Mouse (Mus musculus): ENCODE results near the gene Bmpr2.
A peak's percentile ranks its signal among the peaks of the same experiment; 100 is the strongest.

Bmpr2 gene

GRCm38 (mm10) chr1:59901082-59901876, 138.1 kb downstream of the Bmpr2 start:
- no peak for DNase-seq

GRCm38 (mm10) chr1:59902634-59903033, 139.4 kb downstream of the Bmpr2 start:
- DNase-seq, result no peak

- DNase-seq, result no peak
These were observed 141.6 kb downstream of the Bmpr2 start for GRCm38 (mm10) chr1:59904630-59905295.

DNA sequence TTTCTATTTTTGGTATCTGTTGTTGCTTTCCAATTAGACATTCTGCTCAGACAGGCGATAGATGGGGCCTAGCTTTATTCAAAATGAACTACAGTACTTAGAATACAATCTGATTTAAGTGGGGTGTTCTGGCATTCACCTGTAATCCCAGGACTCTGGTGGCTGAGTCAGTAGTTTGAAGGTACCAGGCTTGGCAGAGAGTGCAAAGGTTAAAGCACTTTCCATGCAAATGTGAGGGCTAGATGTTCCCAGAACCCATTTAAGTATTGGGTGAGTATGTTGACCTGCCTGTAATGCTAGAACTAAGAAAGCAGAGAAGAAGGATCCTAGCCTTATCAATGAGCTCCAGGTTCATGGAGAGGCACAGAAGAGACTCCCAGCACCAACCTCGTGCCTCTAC, 142.7 kb downstream of the Bmpr2 start:
- no peak for DNase-seq

DNA sequence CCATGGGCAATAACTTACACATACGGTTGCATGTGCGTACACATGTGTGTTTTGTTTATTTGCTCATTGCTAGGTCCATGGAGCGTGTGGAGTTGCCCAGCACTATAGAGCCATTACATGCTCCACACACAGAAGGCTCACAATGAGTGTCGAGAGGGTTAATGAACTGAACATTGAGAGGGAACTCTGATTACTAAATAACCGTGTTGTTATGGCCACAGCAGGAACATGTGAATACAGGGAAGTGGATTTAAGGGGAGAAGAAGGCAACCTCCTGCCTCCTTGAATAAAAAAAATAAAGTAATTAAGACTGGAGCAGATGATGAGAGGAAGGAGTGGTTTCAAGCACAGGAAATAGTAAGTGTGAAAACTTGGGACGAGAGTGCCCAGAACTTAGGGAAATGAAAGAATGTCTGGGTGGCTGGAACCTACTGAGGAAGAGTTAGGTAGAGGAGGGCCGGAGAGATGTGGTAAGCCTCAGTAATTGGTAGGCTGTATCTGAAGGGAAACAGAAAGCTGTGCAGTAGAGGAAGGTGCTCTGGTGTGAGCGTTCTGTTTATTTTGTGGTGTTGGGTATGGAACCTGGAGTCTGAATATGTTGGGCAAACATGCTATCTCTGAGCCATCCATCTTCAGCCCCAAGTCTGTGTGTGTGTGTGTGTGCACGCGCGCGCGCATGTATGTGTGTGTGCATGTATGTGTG, 143.8 kb downstream of the Bmpr2 start:
- DNase-seq, result no peak

DNA sequence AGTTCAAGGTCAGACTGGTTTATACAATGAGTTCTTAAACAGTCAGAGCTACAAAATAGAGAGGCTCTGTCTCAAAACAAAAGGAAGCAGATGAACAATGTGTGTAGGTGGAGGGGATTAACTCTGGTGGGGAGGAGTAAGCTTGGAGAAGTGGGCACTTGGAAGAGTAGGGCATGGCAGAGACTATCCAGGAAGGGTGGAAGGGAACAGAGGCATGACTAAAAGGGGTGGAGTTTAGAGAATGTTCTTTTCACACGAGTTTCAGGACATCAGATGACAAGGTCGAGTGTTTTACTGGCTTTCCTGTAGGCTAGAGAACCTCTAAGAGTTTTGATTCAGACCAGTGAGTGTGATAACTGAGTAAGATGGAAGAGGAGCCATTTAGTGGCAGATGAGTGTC, 144.5 kb downstream of the Bmpr2 start:
- DNase-seq, result no peak

DNA sequence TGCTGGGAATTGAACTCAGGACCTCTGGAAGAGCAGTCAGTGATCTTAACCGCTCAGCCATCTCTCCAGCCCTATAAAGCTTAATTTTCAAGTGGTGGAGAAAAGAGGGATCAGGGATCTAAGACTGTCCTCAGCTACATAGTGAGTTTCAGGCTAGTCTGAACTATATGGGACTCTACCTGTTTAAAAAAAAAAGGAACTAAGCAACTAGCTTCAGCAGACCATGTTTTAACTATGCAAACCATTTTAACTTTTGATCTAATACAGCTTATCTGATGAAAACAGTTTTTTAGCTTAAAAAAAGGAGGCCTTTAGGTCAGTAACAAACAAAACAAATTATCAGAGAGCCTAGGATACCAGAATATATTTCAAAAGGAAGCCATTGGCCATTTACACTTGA, 147.7 kb downstream of the Bmpr2 start:
- no peak for DNase-seq

DNA sequence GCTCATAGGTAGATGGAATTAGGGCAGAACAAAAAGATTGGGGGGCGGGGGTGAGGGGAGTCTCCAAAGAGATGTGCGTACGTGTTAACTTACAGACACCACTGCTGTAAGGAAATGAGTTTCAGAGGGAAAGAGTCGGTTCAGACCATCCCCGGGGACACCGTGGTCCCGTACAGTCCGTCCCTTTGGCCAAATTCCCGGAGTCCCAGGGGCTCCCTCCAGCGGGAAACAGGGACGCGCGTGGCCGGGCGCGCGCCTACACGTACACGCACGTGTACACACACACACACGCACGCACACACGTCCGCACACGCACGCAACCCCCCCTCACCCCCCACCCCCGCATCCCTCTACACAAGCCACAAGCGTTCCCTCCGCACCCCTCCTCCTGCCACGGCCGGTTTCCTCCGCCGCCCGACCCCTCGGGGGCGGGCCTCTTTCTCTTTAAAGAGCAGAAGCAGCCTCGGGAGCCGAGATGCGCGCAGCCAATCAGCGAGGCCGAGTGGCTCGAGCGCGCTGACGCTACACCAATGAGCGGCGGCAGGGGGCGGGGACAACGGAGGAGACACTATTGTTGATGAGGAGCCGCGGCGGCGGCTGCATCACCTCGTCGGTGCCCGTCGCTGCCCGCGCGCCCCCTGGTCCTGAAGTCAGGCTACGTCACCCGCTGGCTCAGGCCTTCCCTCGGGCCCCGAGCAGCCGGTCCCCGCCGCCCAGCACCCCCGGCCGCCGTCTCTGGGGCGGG, 149.4 kb downstream of the Bmpr2 start, which contains the start of gene Fam117b:
TSS of gene Fam117b (plus strand) at position 594 of the 745 bp plus-strand sequence.
- DNase-seq, result peak; percentile 99

DNA sequence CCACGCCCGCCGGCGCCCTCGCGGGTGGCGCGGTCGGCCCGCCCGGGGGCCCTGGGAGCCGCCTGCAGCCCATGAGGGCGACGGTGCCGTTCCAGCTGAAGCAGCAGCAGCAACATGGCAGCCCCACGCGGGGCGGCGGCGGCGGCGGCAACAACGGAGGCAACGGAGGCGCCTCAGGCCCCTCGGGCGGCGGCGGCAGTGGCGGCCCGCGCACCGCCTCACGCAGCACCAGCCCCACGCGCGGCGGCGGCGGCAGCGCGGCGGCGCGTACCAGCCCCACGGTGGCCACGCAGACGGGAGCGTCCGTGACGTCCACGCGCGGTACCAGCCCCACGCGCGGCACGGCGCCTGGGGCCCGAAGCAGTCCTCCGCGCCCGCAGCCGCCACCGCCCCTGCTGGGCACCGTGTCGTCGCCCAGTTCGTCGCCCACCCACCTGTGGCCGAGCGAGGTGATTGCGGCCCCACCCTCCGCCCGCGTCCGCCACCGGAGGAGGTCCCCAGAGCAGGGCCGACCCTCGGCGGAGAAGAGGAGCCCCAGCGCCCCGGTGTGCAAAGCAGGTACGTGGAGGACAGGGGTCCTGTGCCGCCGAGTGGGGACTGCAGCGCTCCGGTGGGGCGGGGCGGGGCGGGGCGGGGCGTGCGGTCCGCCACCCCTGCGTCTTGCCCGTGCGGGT, 150.1 kb downstream of the Bmpr2 start:
- DNase-seq, result peak; percentile 68

- DNase-seq, result no peak
These were observed 150.6 kb downstream of the Bmpr2 start for GRCm38 (mm10) chr1:59913869-59914225.

DNA sequence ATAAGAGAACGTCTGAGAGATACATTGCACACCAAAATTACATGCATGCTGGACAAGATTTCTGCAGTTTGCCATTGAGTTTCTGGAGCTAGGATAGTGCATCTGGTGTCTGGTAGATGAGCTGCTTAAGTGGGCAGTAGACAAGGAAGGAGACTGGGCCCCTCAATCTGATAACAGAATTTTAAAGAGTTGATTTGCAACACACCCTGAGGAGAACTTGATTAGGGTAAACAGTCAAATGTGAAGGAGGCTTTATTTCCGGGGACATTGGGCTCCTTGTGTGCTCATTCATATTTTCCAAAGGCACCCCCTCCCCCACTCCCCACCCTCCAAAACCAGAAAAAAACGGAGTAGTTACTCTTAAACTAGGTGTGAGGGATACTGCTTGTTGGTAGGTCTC, 151.6 kb downstream of the Bmpr2 start:
- no peak for DNase-seq

- DNase-seq, result no peak
These were observed 152.8 kb downstream of the Bmpr2 start for GRCm38 (mm10) chr1:59915843-59916610.

- DNase-seq, result no peak
These were observed 154.2 kb downstream of the Bmpr2 start for GRCm38 (mm10) chr1:59917401-59917800.

- no peak for DNase-seq
These were observed 154.9 kb downstream of the Bmpr2 start for GRCm38 (mm10) chr1:59918075-59918474.

GRCm38 (mm10) chr1:59923201-59923600, 160.0 kb downstream of the Bmpr2 start:
- no peak for DNase-seq

- no peak for DNase-seq
These were observed 160.5 kb downstream of the Bmpr2 start for GRCm38 (mm10) chr1:59923673-59924072.

DNA sequence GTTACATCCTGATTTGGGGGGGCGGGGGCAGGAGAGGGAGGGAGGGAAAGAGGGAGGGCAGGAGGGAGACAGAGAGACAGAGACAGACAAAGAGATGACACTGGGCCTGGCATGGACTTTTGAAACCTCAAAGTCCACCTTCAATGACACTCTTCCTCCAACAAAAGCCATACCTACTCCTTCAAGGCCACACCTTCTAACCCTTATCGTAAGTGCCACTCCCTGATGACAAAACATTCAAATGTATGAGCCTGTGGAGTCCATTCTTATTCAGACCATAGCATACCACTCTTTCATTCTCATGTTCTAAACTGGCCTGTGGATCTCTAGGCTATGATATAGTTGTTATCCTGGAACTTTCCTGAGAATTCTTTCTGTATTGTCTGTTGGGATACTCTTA, 161.2 kb downstream of the Bmpr2 start:
- DNase-seq, result no peak

- no peak for DNase-seq
These were observed 162.9 kb downstream of the Bmpr2 start for GRCm38 (mm10) chr1:59926021-59926672.

- no peak for DNase-seq
These were observed 164.0 kb downstream of the Bmpr2 start for GRCm38 (mm10) chr1:59927131-59927680.
